ENCODE assay signal across 18 mouse cellular contexts in the genomic region with DNA sequence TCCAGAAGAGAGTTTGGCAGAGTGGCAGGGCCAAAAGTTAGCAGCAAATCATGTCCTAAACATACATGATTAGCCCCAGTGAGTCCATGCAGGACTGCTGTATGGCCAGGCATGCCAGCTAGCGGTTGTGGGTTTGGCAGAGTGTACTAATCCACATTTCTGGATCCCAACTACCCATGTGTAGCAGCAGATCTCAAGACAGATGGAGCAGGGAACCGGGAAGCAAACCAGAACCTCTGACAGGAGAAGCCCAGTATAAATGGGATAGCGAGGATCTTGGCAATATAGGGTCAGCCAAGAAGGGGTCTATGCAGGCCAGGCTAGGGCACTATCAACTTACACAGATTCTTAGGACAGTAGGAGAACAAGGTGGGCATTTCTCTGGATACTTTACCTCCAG.
DNase-seq lines count a peak whose midpoint lies in the region; ATAC-seq lines count a peak whose summit lies in the region.
"Had no signal": no experiment of that assay in that cellular context is flagged by ENCODE, and none has a peak within 500 bp of the region (broad histone marks: within the 10 kb centered on the region; RNA-seq: fewer than 3 reads in every experiment).

No protein-coding gene starts in this region.

- no peak for ATAC-seq in cerebellum, adult (ENCODE audit: insufficient number of reproducible peaks, low FRiP score, low TSS enrichment)
- no peak for ATAC-seq in monocyte, adult 5-6 weeks (replicated peaks; ENCODE audit: insufficient number of reproducible peaks, low FRiP score, low TSS enrichment, poor library complexity, severe bottlenecking)
- ATAC-seq: forebrain, embryonic 13.5 days; intestine, postnatal 0 days; midbrain, embryonic 15.5 days had no signal

- DNase-seq in cerebellum, adult 9-10 months: peak; percentile 8
- peak; percentile 10 to 12 for DNase-seq in cerebellum, postnatal 36 days
- no peak for DNase-seq in cerebellum, postnatal 4 days (ENCODE audit: low spot score in 2 of 2)
- DNase-seq in layer of hippocampus, adult 18-20 months (ENCODE audit: low spot score in 2 of 2): peak; percentile 4 to 26
- DNase-seq in layer of hippocampus, adult 9-10 months (ENCODE audit: low spot score): no peak
- peak; percentile 16 for DNase-seq in NIH3T3 (ENCODE audit: low read depth)
- DNase-seq: adrenal gland, adult 8-10 months; gastrocnemius, adult 2 months; gastrocnemius, postnatal 36 days; heart, adult 18-20 months; kidney, adult 9 months; liver, embryonic 13.5 days; right cerebral cortex, adult 18-20 months had no signal

Comparison
In these comparisons a context has a peak if more than half of its experiments do, and no peak if none do; other contexts are left out.
1. DNase-seq: peak in cerebellum, adult 9-10 months (single experiment), cerebellum, postnatal 36 days (2 of 2), layer of hippocampus, adult 18-20 months (2 of 2) and NIH3T3 (single experiment); none in cerebellum, postnatal 4 days (0 of 2) and layer of hippocampus, adult 9-10 months (single experiment).